Mouse (Mus musculus): ENCODE measurements around the gene Prima1. TPM values are rescaled to one million over a fixed set of nuclear protein-coding genes. Genes with fewer than 3 reads are reported as not detected.

Prima1 gene
- polyA plus RNA-seq, 1 experiment from 2014 or later, result not detected

Other genes with a start within 250 kb of the Prima1 start
- not detected in 2 replicates for gene Fam181a, start 68.8 kb upstream of the Prima1 start, polyA plus RNA-seq (2015; fragmentation: Nextera tagmentation; extraction: Ambion mirVana)
- 2.4 and 2.6 TPM in 2 replicates for gene Asb2, start 113.9 kb upstream of the Prima1 start, polyA plus RNA-seq (2015; fragmentation: Nextera tagmentation; extraction: Ambion mirVana)
- gene Otub2, start 146.5 kb upstream of the Prima1 start, polyA plus RNA-seq (2015; fragmentation: Nextera tagmentation; extraction: Ambion mirVana), result 20.8 and 23.1 TPM in 2 replicates
- gene 9330161L09Rik, start 165.7 kb upstream of the Prima1 start, polyA plus RNA-seq (2015; fragmentation: Nextera tagmentation; extraction: Ambion mirVana), result not detected in 2 replicates
- gene Ddx24, start 183.7 kb upstream of the Prima1 start, polyA plus RNA-seq (2015; fragmentation: Nextera tagmentation; extraction: Ambion mirVana), result 81.9 and 86.0 TPM in 2 replicates
- 15.6 and 15.9 TPM in 2 replicates for gene Ifi27, start 192.1 kb upstream of the Prima1 start, polyA plus RNA-seq (2015; fragmentation: Nextera tagmentation; extraction: Ambion mirVana)
- gene Ifi27l2a, start 201.5 kb upstream of the Prima1 start, polyA plus RNA-seq (2015; fragmentation: Nextera tagmentation; extraction: Ambion mirVana), result 3.7 and 4.7 TPM in 2 replicates
- gene Ifi27l2b, start 215.1 kb upstream of the Prima1 start, polyA plus RNA-seq (2015; fragmentation: Nextera tagmentation; extraction: Ambion mirVana), result not detected in 2 replicates

Data from liver, embryonic 13.5 days (tissue).